Mouse (Mus musculus): ENCODE results near the gene Fut1. TPM values are rescaled to one million over a fixed set of nuclear protein-coding genes. Genes with fewer than 3 reads are reported as not detected.
"Not testable (repeated sequence)": the region's sequence is repeated elsewhere in the genome, so short reads cannot be mapped to it uniquely, and the experiment has no call there.

Gene Fut1
- polyA plus RNA-seq, 1 experiment from 2014 or later: 3.2 TPM

DNA sequence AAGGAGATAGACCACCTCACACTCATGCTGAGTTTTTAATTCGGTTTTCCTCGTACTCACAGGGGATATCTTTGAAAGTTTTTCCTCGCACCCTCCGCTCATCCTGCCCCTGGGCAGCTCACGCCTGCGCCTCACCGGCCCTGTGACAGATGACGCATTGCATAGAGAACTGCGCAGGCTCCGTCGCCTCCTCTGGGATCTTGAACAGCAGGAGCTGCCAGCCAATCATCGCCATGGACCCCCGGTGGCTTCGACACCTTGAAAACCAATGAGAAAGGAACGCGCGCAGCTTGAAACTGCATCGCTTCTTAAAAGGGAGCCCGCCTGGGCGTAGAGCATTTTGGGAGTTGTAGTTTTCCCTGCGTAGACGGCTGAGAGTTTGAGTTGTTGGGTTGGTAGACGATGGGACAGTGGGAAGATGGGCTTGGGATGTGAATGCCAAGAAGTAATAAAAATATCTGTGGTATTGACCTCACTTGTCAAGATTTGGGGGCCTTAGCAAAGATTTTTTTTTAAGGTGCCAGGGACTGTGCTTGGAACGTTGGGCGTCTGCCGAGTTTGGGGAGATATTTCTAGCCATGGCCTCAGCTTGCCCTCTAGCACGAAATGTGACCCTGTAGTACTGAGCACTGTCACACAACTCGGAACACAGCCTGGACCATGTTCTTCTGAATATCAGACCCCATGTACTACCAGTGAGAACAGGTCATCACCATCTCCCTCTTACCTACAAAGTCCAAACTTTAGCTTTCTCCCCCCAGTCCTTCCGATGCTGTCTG lies 21.7 kb downstream of the Fut1 start:
- DNase-seq (ENCODE audit: low spot score): peak; percentile 52

DNA sequence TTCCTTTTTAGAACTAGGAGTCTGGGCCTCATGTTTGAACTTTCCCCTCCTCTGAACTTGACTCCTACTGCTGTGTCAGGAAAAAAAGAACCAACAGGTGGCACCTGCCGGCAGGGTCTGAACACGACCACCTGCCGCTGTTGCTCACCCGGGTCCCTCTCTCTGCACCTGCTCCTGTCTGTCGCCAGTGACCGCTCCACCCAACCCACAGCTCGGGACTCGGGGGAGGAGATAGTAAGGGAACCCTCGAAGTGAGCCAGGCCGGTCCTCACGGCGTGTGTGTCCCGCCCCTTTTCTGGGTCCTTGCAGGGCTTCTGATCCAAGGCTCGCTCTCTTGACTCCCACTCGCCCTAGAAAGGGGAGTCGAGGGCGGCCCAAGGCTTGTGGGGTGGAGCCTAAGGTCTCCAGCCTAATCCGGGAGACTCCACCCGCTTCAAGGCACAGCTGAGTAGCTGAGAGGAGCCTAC lies 22.5 kb downstream of the Fut1 start, which contains the start of gene Mamstr:
Gene Mamstr, plus strand, starts transcription at position 417 of the 467 bp plus-strand sequence.
- DNase-seq (ENCODE audit: low spot score): no peak

DNA sequence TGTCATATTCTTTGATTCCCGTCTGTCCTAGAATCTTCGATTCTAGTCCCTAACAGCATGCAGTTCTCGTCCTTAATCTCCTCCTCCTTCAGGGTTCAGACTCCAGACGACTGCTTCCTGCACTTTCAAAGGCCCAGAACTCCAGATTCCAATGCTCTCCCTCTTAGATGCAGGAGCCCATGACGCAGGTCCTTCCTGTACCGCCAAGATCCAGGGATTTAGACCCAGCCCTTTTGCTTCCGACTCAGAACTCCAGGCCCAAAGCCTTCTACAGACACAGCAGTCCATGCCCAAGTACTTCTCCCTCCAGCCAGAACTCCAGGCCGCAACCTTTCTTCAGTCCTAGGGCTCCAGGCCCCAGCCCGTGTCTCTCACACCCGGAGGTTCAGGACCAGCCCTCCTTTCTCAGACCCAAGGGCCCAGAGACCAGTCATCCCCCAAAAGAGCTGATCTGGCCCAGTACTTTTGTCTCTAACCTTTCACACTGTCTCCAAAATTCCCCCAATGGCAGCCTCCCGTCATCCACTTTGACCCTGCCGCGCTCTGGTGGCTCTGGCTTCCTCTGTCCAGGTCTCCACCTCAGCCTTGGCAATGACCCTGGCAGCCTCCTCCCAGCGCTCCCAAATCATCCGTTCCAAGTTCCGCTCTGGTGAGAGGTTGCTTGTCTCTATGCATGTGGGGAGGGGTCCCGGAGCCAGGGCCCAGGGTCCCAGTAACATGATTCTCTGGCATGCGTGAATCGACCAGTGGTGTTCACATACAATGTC lies 23.3 kb downstream of the Fut1 start:
- DNase-seq (ENCODE audit: low spot score): no peak

DNA sequence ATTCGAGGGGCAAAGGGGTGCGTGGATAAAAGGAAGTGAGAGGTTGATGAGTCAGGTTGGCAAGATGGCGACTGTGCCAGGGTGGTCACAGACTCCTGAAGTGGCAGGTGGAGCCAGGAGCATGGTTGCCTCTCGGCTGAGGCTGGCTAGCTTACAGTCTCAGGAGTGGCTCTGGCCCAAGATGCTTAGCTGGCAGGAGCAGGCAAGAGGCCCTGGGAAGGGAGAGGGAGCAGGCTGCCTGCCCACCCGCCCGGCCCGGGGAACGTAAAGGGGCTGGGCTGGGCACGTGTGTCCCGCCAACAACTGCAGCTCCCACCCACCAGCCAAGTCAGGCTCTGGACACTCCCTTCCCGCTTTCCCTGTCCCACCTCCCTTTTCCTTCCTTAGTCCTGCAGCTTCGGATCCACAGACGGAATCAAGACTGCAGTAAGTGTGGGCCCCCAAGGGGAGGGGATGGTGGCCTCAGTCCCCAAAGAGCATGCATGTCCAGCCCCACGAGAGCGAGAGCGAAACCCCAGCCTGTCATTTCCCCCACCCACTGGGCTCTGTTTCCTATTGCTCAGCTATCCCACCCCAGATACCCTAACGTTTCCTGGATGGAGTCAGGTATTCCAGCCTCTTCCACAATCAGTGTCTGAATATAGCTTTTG lies 24.4 kb downstream of the Fut1 start:
- DNase-seq (ENCODE audit: low spot score): no peak

DNA sequence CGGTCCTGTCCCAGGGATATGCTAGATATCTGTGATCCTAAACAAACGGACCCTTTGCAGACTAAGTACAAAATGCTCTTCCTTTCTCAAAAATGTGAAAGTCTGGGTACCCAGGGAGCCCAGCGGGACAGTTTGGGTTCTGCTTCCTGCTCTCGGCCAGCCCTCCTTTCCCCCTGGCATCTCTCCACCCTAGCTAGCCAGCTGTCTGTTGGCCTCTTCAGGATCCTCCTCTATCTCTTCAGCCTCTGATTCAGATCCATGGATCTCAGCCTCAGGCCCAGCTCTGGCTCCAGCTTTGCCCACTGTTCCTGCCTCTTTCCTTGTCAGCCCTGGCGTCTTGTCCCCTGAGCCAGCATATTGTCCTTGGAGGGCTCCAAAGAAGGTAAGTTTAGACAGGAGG lies 25.0 kb downstream of the Fut1 start:
- DNase-seq (ENCODE audit: low spot score): no peak

DNA sequence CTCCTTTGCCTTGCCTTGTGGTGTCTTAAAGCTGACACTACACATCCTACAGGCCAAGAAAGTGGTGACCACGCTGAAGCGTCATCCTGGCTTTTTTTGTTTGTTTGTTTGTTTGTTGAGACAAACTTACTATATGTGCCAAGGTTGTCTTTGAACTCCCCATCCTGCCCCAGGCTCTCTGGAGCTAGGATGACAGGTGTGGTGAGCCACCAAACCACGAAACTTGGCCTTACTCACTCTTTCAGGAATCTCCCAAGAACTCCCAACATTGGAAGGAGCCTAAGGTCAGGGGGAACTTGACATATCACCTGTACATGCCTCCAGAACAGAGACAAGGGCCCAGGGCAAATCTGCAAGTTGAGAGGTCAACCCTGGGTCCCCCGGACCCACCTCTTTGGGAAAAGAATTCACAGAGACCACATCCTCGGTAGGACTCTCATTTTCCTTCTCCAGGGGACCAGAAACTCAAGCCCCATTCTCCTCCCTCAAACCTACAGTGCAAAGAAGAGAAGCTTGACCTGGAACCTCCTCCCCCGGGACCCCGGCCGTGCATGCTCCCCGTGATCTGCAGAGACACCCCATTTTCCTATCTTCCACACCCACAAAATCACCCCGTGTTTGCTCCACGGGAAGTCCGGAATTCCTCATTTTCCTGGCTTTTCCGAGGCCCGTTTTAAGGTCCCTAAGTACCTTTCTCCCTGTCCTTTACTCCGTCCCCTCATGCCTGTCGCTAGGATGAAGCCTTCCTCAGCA lies 25.6 kb downstream of the Fut1 start:
- DNase-seq (ENCODE audit: low spot score): no peak

DNA sequence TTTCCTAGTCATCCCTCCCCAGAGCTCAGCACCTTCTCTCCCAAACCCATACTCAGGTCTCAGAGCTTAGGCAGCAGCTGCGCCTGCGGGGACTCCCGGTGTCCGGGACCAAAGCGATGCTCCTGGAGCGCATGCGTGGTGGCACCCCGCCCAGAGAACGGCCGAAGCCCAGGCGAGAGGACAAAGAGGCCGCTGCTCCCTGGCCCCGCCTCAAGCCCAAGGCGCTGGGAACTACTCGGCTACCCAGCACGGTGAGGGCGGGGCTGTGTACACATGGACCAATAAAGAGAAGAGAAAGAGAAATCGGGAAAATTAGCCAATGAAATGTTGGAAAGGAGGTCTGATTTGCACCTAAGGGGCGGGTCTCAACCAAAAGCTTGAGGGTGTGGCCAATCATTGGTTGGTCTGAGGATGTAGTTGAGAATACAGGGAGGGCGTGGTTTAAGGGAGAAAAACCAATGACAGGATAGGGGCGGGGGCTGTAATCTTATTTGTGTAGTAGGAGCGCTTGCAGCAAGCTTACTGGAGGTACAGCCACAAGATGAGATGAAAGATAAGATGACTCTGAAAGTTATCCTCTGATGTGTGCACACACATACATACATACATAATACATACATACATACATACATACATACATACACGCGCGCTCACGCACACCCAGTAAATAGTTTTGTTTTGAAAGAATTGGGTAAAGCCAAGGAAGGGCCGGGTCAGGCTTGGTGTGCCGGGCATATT lies 26.5 kb downstream of the Fut1 start:
- peak; percentile 97 for DNase-seq (ENCODE audit: low spot score)

DNA sequence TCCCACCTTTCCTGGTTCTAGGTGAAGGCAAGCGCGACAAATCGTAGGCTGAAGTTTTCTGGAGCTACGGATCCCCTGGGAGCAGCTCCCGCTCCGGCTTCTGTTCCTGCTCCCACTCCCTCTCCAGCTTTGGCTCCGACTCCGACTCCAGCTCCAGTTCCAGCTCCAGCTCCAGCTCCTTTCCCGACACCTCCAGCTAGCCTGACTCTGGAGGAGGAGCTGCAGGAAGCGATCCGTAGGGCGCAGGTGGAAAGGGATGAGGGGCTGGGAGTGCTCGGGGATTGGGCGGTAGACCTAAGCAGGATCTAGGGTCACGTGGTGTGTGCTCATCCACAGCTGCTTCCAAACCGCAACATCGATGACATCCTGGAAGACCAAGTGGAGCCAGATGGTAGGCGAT lies 27.1 kb downstream of the Fut1 start:
- DNase-seq (ENCODE audit: low spot score): no peak

DNA sequence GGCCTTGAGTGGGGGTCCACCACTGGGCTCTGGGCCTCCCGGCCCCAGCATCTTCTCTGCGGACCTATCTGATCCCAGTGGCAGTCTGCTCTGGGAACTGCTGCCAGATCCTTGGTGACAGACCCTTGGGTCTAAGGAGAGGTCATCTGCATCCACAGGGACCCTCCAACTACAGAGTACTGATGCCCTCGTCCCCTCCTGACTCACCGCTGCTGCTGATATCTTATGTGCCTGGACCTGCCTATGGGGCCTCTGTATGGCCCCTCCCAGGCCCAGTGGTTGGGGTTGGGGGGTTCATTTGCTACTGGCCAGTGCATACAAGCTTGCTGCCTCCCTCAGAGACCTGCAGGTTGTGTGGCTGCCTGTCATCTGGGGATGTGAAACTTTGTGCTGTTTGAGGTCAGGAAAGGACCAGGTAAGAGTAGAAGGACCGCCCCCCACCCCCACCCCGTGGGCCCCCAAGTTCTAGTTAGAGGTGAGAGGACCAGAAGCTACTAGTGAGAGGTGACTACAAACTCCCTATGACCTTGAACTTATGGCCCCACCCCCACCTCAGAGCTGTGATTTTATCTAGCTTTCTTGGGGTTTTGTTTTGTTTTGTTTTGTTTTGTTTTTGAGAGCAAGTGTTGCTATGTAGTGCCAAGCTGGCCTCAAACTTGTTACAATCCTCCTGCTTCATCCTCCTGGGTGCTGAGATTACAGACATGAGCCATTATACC lies 27.9 kb downstream of the Fut1 start:
- DNase-seq (ENCODE audit: low spot score): no peak

DNA sequence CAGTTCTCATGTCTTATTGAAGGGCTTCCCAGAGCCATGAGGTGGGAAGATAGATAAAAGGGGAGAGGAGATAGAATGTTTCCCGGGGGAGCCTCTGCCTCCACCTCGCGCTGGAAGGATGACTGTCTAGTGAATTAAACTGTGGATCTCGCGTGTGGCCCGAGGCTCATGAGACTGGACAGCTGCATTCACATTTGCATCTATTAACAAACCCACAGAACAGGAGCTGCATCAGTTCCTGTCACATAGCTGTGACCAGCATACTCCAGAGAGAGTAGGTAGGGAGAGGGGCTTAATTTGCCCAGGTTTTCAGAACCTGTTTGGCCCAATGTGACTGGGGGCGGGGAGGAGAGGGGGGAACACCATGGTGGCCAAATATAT lies 28.5 kb downstream of the Fut1 start:
- no peak for DNase-seq (ENCODE audit: low spot score)

DNA sequence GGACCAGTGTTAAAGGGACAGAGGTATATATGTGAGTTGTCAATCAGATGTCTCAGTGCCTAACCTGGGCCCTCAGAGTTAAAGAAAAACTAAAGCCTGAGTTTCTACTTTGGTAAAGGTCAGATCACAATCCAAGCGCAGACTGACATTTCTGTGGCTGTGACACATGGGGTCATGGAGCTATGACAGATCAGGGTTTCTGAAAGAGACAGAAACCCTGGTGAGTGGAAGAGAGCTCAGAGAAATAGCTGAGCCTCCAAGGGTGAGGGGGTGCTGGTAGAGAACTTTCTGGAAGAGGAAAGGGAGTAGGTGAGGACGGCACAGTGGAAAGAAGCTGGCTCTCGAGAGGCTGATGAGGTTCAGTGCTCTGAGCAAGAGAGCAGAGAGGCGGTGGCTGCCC lies 29.6 kb downstream of the Fut1 start:
- no peak for DNase-seq (ENCODE audit: low spot score)

DNA sequence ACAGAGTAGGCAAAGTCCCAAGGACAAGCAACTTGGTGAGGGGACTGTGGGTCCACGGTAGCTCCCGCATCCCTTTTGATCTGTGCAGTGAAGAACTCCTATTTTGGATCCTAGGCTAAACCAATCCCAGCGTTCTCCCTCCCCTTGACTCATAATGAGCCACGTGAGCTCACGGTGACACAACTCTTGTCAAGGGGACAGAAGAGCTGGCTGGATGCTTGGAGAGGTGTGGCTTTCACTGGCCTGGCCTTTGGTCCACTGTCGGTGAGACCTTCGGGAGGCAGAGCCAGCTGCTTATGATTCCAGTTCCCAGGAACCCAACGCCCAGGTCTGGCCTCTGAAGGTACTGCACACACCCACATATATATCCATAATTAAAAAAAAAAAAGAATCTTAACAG lies 32.3 kb downstream of the Fut1 start:
- no peak for DNase-seq (ENCODE audit: low spot score)

DNA sequence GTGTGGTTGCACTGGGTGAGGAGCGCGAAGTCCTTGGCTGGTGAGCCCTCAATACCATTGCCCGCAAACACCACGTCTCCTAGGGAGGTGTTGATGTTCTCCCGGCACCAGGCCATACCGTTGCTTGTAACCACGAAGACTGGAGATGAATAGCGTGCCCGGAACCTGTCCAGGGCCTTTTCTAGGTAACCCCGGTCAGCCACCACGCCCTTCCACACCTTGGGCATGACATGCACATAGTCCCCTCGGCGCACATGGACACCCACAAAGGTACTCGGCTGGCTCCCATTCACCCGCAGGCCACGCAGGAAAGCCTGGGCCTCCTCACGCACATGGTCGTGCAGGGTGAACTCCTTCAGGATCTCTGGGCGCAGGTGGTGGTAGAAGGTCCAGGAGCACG lies 33.4 kb downstream of the Fut1 start:
- not testable (repeated sequence) for DNase-seq (ENCODE audit: low spot score)

DNA sequence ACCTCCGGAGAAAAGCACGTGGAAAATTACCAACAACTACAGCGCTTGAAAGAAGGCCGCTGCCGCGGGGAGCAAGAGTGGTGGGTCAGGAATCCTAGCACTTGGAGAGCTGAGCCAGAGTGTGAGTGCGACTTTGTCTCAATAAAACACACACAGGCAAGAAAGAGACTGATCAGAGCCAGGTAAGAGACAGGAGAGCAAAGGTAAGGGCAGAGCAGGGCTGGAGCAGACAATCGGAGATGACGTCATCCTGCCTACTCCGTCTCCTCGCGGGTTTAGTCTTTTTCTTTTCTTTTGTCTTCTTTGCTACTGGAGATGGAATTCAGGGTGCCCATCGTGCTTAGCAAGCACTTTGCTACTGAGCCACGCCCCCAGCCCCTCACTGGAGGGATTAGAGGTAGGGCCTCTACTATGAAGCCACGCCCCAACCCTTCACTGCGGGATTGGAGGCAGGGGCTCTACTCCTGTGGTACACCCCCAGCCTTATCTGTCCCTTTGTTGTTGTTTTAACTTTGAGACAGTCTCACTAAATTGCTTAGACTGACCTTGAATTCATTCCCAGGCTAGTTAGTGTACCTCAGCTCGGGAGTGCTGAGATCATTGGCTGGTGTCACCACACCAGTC lies 37.4 kb downstream of the Fut1 start:
- no peak for DNase-seq (ENCODE audit: low spot score)

DNA sequence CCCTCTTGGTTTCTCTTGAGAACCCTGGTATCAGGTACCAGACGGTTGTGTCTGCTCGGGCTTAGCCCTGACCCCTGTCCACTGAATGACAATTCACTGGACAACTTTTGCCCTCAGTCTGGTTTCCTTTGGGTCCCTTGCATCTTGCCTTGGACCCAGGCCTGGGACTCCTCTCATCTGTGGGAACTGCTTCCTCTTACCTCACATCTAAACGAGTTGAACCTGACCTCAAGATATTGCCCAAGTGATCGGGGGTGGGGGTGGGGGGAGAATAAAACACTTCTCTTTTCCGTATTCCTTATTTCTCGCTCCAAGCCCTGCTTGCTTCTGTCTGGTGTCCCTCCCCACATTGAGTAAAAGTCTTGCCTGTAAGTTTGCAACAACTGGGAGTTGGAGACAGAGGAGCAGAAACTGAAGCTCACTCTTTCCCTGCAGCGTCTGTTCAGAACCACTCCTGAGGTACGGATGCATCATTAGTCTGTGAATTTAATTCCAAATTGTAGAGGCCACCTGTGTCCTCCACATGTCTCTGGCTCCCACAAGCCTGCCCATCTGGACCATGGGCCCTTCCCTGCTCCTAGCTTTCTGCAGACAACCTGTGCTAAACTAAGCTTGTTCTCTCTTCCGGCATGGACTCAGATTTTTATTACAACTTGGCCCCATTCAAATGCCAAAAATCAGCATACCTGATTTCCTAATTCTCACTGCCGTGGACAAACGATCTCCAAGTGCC lies 43.8 kb downstream of the Fut1 start:
- no peak for DNase-seq (ENCODE audit: low spot score)

DNA sequence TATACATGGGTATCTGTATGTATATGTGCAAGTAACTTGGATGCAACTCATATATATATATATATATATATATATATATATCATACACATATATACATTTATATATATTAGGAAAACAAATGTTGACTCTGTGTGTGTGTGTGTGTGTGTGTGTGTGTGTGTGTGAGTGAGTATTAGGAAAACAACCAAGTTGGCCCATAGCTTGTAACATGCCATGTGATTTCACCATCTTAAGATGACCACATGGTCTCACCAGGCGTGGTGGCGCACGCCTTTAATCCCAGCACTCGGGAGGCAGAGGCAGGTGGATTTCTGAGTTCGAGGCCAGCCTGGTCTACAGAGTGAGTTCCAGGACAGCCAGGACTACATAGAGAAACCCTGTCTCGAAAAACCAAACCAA lies 44.6 kb downstream of the Fut1 start:
- not testable (repeated sequence) for DNase-seq (ENCODE audit: low spot score)

DNA sequence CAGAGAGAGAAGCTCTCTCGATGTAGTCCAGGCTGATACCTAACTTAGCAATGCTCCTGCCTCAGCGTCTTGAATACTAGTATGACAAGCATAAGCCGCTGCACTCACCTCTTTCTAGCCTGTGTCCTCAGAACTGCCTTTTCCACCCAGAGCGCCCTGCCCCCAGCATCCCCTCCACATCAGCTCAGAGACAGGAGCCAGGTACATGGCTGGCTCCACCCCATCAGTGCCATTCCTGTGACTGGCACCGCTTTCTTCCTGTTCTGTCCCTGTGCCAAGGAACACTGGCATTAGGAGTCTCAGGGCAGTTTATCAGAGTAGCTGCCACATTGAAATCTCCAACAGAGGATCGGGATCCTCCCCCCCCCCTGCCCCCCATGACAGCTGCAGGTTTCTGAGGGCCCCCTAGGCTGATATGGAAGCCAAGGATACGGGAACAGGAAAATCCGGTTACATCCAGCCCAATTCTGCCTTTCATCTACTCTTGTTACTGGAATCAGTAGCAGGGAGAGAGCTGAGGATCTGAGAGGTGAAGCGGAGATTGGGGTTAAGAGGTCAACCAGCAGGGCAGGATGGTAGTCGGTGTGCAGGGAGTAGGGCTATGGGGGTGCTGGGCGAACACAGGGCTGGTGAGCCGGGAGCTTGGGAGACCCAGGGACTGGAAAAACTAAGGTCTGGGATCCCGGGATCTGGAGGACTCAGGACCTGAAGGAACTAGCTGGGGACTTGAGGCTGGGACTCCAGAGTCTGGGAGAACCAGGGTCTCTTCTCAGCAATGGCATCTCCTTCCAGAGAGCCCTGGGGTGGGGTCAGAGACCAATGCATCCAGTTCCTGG lies 48.4 kb downstream of the Fut1 start:
- no peak for DNase-seq (ENCODE audit: low spot score)

DNA sequence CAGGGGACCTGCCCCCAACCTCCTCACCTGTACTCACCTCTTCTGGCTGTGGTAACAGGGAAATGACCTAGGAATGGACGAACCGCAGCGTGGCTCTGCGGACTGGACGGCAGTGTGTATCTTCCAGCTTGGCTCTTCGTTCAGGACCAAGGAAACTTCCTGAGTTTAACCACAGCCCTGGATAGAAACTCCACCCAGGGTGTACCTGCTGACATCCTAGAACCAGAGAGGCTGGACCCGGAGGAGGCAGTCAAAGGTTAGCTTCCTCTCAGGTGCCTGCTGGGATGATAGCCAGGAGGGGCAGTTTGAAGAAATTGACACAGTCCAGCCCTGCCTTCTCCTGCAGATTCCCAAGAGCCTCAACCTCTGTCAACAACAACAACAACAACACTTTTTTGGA lies 49.1 kb downstream of the Fut1 start, which contains the start of gene Fut2:
Gene Fut2, minus strand, starts transcription at position 234 of the 400 bp plus-strand sequence.
- no peak for DNase-seq (ENCODE audit: low spot score)
